Mouse (Mus musculus) ovary, adult 2 months (tissue): ENCODE measurements around the gene Nrarp. TPM values are rescaled to one million over a fixed set of nuclear protein-coding genes. Genes with fewer than 3 reads are reported as not detected.

Source experiments
- polyA plus RNA-seq: library from polyadenylated mRNA; depleted of rRNA; stranded (reverse); fragments of >200 nt; gene quantifications from 2 replicates; pipeline ENCODE4 v1.2.3, GENCODE M21; 2012; rRNA removed

Gene Nrarp
- polyA plus RNA-seq = 16.0 and 20.1 TPM in 2 replicates

GRCm38 (mm10) chr2:25180478-25180903, at the start of gene Nrarp:
Gene Nrarp (plus strand): TSS chr2:25180758.

GRCm38 (mm10) chr2:25196172-25196954, 15.8 kb downstream of the Nrarp start, which contains the start of gene Tor4a:
Gene Tor4a (minus strand): TSS chr2:25196886.

GRCm38 (mm10) chr2:25211121-25211670, 30.6 kb downstream of the Nrarp start, which contains the start of gene Nelfb:
Gene Nelfb (minus strand): TSS chr2:25211489.

DNA sequence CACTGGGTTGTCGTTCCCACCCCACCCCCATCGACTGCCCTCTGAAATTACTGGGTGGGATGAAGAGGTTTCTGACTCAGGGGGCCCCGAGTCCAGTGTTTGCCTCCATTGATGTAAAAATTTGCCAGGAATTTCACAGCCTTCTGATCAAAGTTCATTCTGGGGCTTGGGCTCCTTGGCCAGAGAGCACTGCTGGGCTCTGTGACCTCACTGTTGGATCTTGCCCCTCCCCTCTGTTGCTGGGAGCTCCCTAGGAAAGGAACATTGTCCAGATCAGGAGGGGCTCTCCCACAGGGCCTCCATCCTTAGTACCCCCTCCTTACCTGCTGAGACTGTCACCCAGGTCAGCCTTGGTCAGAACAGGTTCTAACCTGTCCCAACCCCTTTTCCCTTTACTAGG, 33.9 kb downstream of the Nrarp start, which contains the start of gene Stpg3:
Gene Stpg3, minus strand, starts transcription at position 194 of the 400 bp plus-strand sequence.

GRCm38 (mm10) chr2:25218445-25218844, 37.9 kb downstream of the Nrarp start, which contains the start of gene Fam166a:
Gene Fam166a (plus strand): TSS chr2:25218745.

DNA sequence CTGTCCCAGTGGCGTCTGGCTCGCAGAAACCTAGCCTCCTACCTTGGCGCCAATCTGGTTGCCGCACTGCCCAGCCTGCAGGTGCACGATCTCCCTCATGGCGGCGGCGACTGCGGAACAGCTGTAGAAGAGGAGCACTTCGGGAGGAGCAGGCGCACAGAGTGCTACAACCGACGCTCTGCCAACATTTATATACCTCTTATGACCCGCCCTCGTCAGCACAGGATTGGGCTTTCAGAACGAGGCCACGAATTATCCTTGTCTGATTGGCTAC, 43.9 kb downstream of the Nrarp start, which contains the start of gene Tubb4b:
Gene Tubb4b, minus strand, starts transcription at position 211 of the 274 bp plus-strand sequence.

Other genes starting within 250 kb of the Nrarp start
- gene Arrdc1, start 245.5 kb upstream of the Nrarp start, polyA plus RNA-seq = 131 and 159 TPM in 2 replicates
- gene Zmynd19, start 231.0 kb upstream of the Nrarp start, polyA plus RNA-seq = 11.6 and 15.5 TPM in 2 replicates
- 29.8 and 34.1 TPM in 2 replicates for gene Dph7, start 218.4 kb upstream of the Nrarp start, polyA plus RNA-seq
- gene Mrpl41, start 205.7 kb upstream of the Nrarp start, polyA plus RNA-seq = 22.5 and 24.2 TPM in 2 replicates
- gene Pnpla7, start 204.7 kb upstream of the Nrarp start, polyA plus RNA-seq = 15.7 and 21.7 TPM in 2 replicates
- 281 and 345 TPM in 2 replicates for gene Nsmf, start 126.4 kb upstream of the Nrarp start, polyA plus RNA-seq
- gene Entpd8, start 100.5 kb upstream of the Nrarp start, polyA plus RNA-seq = 0.81 and 1.6 TPM in 2 replicates
- 1.9 and 3.4 TPM in 2 replicates for gene Noxa1, start 85.6 kb upstream of the Nrarp start, polyA plus RNA-seq
- gene Tor4a, start 16.1 kb downstream of the Nrarp start, polyA plus RNA-seq = 91.7 and 92.6 TPM in 2 replicates
- gene Nelfb, start 30.7 kb downstream of the Nrarp start, polyA plus RNA-seq = 54.5 and 59.1 TPM in 2 replicates
- gene Stpg3, start 33.9 kb downstream of the Nrarp start, polyA plus RNA-seq = not detected in 2 replicates
- 0.18 and 0.40 TPM in 2 replicates for gene Fam166a, start 38.0 kb downstream of the Nrarp start, polyA plus RNA-seq
- gene Tubb4b, start 43.9 kb downstream of the Nrarp start, polyA plus RNA-seq = 582 and 710 TPM in 2 replicates
- not detected in 2 replicates for gene Slc34a3, start 53.6 kb downstream of the Nrarp start, polyA plus RNA-seq
- 0.10 TPM in 1 of 2 replicates, not detected in the other for gene Rnf224, start 56.0 kb downstream of the Nrarp start, polyA plus RNA-seq
- gene Rnf208, start 61.5 kb downstream of the Nrarp start, polyA plus RNA-seq = 27.2 and 28.5 TPM in 2 replicates
- gene Cysrt1, start 61.7 kb downstream of the Nrarp start, polyA plus RNA-seq = 1.6 and 1.7 TPM in 2 replicates
- gene AL732309.1, start 66.1 kb downstream of the Nrarp start, polyA plus RNA-seq = 31.6 and 35.4 TPM in 2 replicates
- 85.0 and 109 TPM in 2 replicates for gene Tmem203, start 74.7 kb downstream of the Nrarp start, polyA plus RNA-seq
- 30.9 and 32.4 TPM in 2 replicates for gene Tprn, start 81.9 kb downstream of the Nrarp start, polyA plus RNA-seq
- 85.4 and 91.9 TPM in 2 replicates for gene Ssna1, start 91.7 kb downstream of the Nrarp start, polyA plus RNA-seq
- 112 and 124 TPM in 2 replicates for gene Anapc2, start 91.7 kb downstream of the Nrarp start, polyA plus RNA-seq
- gene Tmem210, start 107.4 kb downstream of the Nrarp start, polyA plus RNA-seq = 0.51 and 0.55 TPM in 2 replicates
- 37.9 and 39.1 TPM in 2 replicates for gene Lrrc26, start 109.2 kb downstream of the Nrarp start, polyA plus RNA-seq
- gene Grin1, start 138.4 kb downstream of the Nrarp start, polyA plus RNA-seq = 1.1 and 1.7 TPM in 2 replicates
- 9.7 and 12.0 TPM in 2 replicates for gene Man1b1, start 151.6 kb downstream of the Nrarp start, polyA plus RNA-seq
- 50.5 and 59.0 TPM in 2 replicates for gene Dpp7, start 175.6 kb downstream of the Nrarp start, polyA plus RNA-seq
- gene Uap1l1, start 184.9 kb downstream of the Nrarp start, polyA plus RNA-seq = 59.3 and 63.2 TPM in 2 replicates
- gene Sapcd2, start 191.6 kb downstream of the Nrarp start, polyA plus RNA-seq = 16.5 and 18.1 TPM in 2 replicates
- 33.0 and 33.1 TPM in 2 replicates for gene Entpd2, start 215.1 kb downstream of the Nrarp start, polyA plus RNA-seq
- 300 and 413 TPM in 2 replicates for gene Npdc1, start 218.6 kb downstream of the Nrarp start, polyA plus RNA-seq
- 0.38 and 0.46 TPM in 2 replicates for gene Fut7, start 242.5 kb downstream of the Nrarp start, polyA plus RNA-seq
- gene Abca2, start 247.9 kb downstream of the Nrarp start, polyA plus RNA-seq = 54.2 and 56.6 TPM in 2 replicates